Mouse (Mus musculus) erythroblast, embryonic 14.5 days (primary cell): Measurements from ENCODE around the gene Pdia3. TPM values are rescaled to one million over a fixed set of nuclear protein-coding genes. Genes with fewer than 3 reads are reported as not detected.
"Not testable (repeated sequence)": the region's sequence is repeated elsewhere in the genome, so short reads cannot be mapped to it uniquely, and the experiment has no call there.

Experiments
- H3K27me3 ChIP-seq: 2 replicates; pipeline ENCODE4 v1.6.1; 2012; ENCODE audit warnings: inconsistent platforms; ENCODE audit not compliant: control insufficient read depth
- H3K36me3 ChIP-seq: 2 replicates; pipeline ENCODE4 v1.6.1; 2012; ENCODE audit warnings: mild to moderate bottlenecking, inconsistent platforms; ENCODE audit not compliant: control insufficient read depth
- H3K4me1 ChIP-seq: 2 replicates; pipeline ENCODE4 v1.6.1; 2012; ENCODE audit warnings: inconsistent platforms; ENCODE audit not compliant: control insufficient read depth
- H3K4me3 ChIP-seq: replicated peaks from 2 replicates; pipeline ENCODE3; 2012; ENCODE audit warnings: moderate library complexity, mild to moderate bottlenecking, inconsistent platforms
- H3K9me3 ChIP-seq: 2 replicates; pipeline ENCODE4 v1.6.1; 2012; ENCODE audit warnings: low read length, inconsistent platforms, mixed read lengths; ENCODE audit not compliant: control insufficient read depth
- GATA1 ChIP-seq: IDR thresholded peaks from 2 replicates; pipeline ENCODE4 v1.6.1; 2012; ENCODE audit warnings: low read length, inconsistent platforms, mixed read lengths
- TAL1 ChIP-seq: IDR thresholded peaks from 3 replicates; pipeline ENCODE4 v1.6.1; 2012; ENCODE audit warnings: low read length, inconsistent platforms, mixed read lengths
- polyA plus RNA-seq: library from polyadenylated mRNA; stranded (reverse); fragments of >175 nt; gene quantifications from 2 replicates; pipeline ENCODE4 v1.2.3, GENCODE M21; 2012

The Pdia3 gene
- polyA plus RNA-seq, 1 experiment: 16.8 TPM

DNA sequence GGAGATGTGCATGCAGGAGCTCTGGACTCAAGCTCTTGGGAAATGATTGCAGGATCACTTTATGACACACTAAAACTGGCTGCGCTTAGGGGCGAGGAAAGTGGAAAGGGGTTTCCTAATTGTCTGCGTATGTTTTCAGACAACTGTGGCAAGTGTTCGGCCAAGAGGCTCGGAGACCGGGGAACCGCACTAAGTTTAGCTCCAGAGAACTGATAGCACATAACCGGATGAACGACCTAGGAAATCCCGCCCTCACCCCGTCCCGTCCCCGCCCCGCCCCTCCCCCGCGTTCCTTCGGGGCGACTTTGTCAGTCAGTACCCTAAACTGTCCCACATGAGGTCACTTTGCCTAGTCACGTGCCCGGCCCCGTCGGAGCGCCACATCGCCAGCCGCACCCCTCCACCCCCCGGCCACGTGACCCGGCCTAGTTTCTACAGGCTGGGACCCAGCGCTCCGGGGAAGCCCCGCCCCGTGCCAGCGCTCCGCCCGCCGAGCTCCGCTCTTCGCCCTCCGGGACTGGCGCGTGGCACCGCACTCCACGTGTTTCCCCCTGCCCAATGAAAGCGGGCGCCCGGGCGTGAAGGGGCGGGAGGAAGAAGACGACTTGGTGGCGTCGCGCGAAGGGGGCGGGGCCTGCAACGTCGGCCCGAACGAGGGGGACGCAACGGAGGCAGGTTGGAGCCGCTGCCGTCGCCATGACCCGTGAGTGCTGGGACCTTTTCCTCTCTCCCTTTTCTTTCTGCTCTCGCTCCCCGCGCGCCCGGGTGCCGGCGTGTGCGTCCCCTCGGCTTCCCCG lies 35.4 kb downstream of the Pdia3 start, which contains the start of gene Serf2:
Serf2 (plus strand) TSS at position 457 of the 797 bp plus-strand sequence.
- peaks cover 40% of the 10 kb centered on the region for H3K4me1 ChIP-seq
- H3K27me3 ChIP-seq: peaks cover 4% of the 10 kb centered on the region
- no peaks in the 10 kb centered on the region for H3K9me3 ChIP-seq
- no peak for TF ChIP-seq GATA1
- no peak for TF ChIP-seq TAL1
- peak within 1 kb of the TSS; percentile 87 for H3K4me3 ChIP-seq
- peaks cover 32% of the 10 kb centered on the region for H3K36me3 ChIP-seq

DNA sequence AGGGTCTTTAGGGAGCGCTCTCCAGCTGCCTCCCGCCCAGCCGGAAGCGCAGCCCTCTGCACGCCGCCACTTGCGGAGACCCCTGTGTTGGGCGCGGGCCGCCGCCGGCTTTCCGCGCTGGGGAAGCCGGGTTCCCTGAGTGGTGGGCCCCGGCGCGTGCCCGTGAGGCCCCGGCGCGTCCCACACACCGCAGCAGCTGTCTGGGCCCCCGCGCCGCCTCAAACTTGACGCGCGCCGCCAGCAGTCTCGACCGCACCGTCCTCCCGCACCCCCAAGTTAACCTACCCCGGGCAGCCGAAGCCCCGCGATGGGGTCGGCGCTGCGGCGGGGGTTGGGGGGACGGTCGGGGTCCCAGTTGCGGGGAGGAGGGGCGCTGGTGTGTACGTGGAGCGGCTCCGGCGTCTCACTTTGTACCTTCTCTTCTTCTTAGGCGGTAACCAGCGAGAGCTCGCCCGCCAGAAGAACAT lies 36.0 kb downstream of the Pdia3 start:
- peaks cover 34% of the 10 kb centered on the region for H3K36me3 ChIP-seq
- peak overlapping the region; percentile 87 for H3K4me3 ChIP-seq
- H3K9me3 ChIP-seq: no peaks in the 10 kb centered on the region
- peaks cover 41% of the 10 kb centered on the region for H3K4me1 ChIP-seq
- TF ChIP-seq TAL1 (no peak), GATA1 (no peak)
- H3K27me3 ChIP-seq: no peaks in the 10 kb centered on the region

GRCm38 (mm10) chr2:121450093-121450492 lies 36.5 kb downstream of the Pdia3 start:
- no peaks in the 10 kb centered on the region for H3K9me3 ChIP-seq
- peaks cover 40% of the 10 kb centered on the region for H3K4me1 ChIP-seq
- H3K4me3 ChIP-seq: peak overlapping the region; percentile 87
- peaks cover 37% of the 10 kb centered on the region for H3K36me3 ChIP-seq
- H3K27me3 ChIP-seq: no peaks in the 10 kb centered on the region
- TF ChIP-seq GATA1 (no peak), TAL1 (no peak)

DNA sequence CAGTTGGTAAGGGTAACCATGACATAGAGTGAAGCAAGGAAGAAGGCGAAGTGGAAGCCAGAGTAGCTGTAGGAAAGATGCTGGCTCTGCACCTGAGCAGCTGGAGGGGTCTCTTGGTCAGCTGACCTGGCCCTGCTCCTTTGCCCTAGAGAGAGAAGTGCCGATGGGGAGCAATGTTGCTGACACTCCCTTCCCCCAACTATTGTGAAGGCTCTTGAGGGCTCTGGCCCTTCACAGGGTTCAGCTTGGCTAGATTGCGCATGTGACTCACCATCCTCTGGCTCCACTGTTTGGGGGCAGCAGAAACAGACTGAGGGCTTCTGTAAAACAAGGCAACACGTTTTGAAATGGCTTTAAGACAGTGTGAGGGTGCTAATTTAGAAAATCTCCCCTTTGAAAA lies 38.8 kb downstream of the Pdia3 start:
- TF ChIP-seq GATA1 (no peak), TAL1 (no peak)
- H3K36me3 ChIP-seq: peaks cover 41% of the 10 kb centered on the region
- H3K4me1 ChIP-seq: peaks cover 52% of the 10 kb centered on the region
- no peak overlapping the region for H3K4me3 ChIP-seq
- H3K27me3 ChIP-seq: no peaks in the 10 kb centered on the region
- H3K9me3 ChIP-seq: no peaks in the 10 kb centered on the region

DNA sequence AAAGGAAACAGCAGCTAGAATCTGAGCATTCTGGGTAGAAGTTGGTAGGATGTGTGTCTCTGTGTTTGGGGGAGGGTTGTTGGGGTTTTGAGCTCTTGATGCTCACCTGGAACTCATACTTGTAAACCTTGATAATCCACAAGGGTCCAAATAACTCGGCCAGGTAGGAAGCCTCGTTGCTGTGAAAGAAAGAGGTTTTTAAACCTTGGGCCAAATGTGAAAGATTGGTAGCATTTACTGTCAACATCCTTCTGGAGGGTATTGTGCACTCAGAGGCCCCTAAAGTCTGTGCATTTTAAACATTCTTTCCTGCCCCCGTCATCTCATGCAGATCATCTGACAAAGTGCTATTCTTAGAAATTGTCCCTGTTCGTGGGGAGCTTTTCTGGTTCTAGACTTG lies 39.4 kb downstream of the Pdia3 start, which contains the start of gene Hypk:
Hypk (plus strand) TSS at position 301 of the 400 bp plus-strand sequence.
- Histone ChIP-seq H3K27me3 (no peaks in the 10 kb centered on the region), H3K36me3 (peaks cover 41% of the 10 kb centered on the region), H3K4me3 (no peak within 1 kb of the TSS), H3K4me1 (peaks cover 53% of the 10 kb centered on the region), H3K9me3 (no peaks in the 10 kb centered on the region)
- TF ChIP-seq TAL1 (no peak), GATA1 (no peak)

GRCm38 (mm10) chr2:121453917-121454316 lies 40.3 kb downstream of the Pdia3 start:
- Histone ChIP-seq H3K9me3 (no peaks in the 10 kb centered on the region), H3K36me3 (peaks cover 49% of the 10 kb centered on the region), H3K4me1 (peaks cover 53% of the 10 kb centered on the region), H3K27me3 (no peaks in the 10 kb centered on the region), H3K4me3 (no peak overlapping the region)
- TF ChIP-seq TAL1 (no peak), GATA1 (no peak)

DNA sequence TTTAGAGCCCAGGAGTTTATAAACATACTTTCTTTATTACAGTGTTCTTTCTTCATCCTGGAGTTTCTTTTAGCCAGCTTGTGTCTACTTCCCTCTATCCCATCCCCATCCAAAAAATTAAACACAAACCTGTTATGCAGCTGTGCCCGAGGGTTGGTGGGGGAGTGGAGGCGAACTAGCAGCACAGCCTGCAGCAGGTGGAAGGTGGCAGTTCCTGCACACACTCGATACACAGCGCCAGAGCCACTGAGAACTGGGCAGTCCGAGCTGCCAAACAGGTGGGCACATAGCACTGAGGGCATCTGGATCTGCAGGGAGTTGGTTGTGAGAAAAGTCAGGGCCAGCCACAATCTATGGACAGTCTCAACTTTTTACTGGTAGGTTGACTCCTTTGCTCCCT lies 42.0 kb downstream of the Pdia3 start:
- Histone ChIP-seq H3K4me1 (peaks cover 45% of the 10 kb centered on the region), H3K4me3 (no peak overlapping the region), H3K27me3 (no peaks in the 10 kb centered on the region), H3K9me3 (no peaks in the 10 kb centered on the region), H3K36me3 (peaks cover 60% of the 10 kb centered on the region)
- TF ChIP-seq GATA1 (no peak), TAL1 (no peak)

- peaks cover 55% of the 10 kb centered on the region for H3K36me3 ChIP-seq
- H3K27me3 ChIP-seq: no peaks in the 10 kb centered on the region
- no peaks in the 10 kb centered on the region for H3K9me3 ChIP-seq
- peak; percentile 55; the same call in 1 of the 2 replicates for TF ChIP-seq GATA1
- TF ChIP-seq TAL1: no peak
- peaks cover 37% of the 10 kb centered on the region for H3K4me1 ChIP-seq
- H3K4me3 ChIP-seq: peak within 1 kb of the TSS; percentile 79
Observed at GRCm38 (mm10) chr2:121456692-121457642, 43.4 kb downstream of the Pdia3 start, which contains the start of gene Serinc4. Gene Serinc4 (minus strand): TSS chr2:121456781.

DNA sequence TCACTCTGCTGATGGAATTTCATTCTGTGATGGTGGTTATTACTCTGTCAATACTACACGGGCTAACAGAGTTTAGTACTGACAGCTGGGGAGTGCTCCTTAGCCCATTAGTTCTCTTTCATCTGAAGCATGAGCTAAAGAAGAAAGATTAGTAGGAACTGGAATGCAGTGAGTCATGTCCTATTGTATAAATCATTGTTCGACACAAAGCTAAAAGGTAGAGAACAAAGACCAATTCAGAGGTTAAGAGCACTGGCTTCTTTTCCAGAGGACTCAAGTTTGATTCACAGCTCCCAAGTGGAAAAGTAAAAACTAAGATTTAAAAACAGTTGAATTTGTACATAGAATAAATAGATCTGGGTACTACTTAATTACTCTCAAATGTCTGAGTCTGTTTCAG lies 46.5 kb downstream of the Pdia3 start:
- no peaks in the 10 kb centered on the region for H3K27me3 ChIP-seq

GRCm38 (mm10) chr2:121468982-121469381 lies 55.4 kb downstream of the Pdia3 start:
- H3K9me3 ChIP-seq, H3K27me3 ChIP-seq, H3K4me1 ChIP-seq, H3K4me3 ChIP-seq: not testable (repeated sequence)
- H3K36me3 ChIP-seq: peaks cover 11% of the 10 kb centered on the region

More for the DNA sequence above, 46.5 kb downstream of the Pdia3 start:
- Histone ChIP-seq H3K36me3 (peaks cover 32% of the 10 kb centered on the region), H3K9me3 (no peaks in the 10 kb centered on the region), H3K4me3 (no peak overlapping the region), H3K4me1 (peaks cover 30% of the 10 kb centered on the region)
- TF ChIP-seq GATA1 (no peak), TAL1 (no peak)

GRCm38 (mm10) chr2:121472783-121473182 lies 59.2 kb downstream of the Pdia3 start:
- not testable (repeated sequence) for H3K9me3 ChIP-seq, H3K4me3 ChIP-seq, H3K27me3 ChIP-seq, H3K4me1 ChIP-seq
- peaks cover 16% of the 10 kb centered on the region for H3K36me3 ChIP-seq

DNA sequence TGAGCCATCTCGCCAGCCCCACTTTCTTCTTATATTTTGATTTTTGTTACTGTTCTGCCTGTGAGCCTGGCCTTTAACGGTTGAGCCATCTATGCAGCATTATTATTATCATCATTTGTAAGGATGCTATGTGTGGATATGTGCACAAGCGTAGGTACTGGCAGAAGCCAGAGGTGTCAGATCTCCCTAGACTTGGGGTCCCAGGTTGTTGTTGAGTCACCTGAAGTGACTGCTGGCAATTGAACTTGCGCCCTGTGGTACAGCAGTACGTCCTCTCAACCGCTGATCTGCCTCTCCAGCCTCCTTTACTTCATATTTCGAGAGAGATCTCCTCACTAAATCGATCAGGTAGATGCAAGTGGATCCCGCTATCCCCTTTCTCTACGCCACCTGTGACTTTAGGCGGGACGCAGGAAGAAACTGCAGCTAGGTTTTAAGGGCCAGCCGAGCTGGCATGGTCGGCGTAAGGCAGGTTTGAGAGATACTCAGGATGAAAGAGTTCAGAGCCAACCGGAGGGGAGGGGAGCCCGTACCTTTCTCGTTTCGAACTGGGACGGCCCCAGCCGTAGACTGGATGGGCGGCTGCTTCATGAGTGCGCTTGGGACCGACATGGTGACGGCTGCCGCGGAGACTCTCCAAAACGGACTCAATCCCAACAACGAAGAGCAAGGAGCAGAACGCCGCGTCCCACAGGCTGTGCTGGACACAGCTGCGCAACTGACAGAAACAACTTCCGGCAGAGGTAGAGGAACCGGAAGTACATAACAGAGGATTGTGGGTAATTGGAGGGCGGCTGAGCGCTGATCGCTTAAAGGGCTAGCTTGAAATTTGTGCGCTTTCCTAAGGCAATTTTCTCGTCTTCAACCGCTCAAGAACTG lies 60.0 kb downstream of the Pdia3 start, which contains the start of gene Mfap1b:
Mfap1b (minus strand) TSS at position 767 of the 879 bp plus-strand sequence.
- Histone ChIP-seq H3K36me3 (peaks cover 14% of the 10 kb centered on the region), H3K4me3 (peak within 1 kb of the TSS; percentile 71)
- not testable (repeated sequence) for H3K9me3 ChIP-seq, H3K27me3 ChIP-seq, H3K4me1 ChIP-seq
